Mouse (Mus musculus) c-Kit-positive CD71-negative TER-119-negative erythroid progenitor cells, embryonic 14.5 days (primary cell): ENCODE measurements at regions not wholly inside any gene's neighbourhood (a gene's known extent, or its start where the extent isn't known, plus 50 kb on each side); places are given as distances from the start of the nearest gene placed in this dataset.

Source experiments
- DNase-seq: peaks from one replicate; pipeline ENCODE4 v3.0.0-alpha.2; 2013; ENCODE audit warnings: low read depth

DNA sequence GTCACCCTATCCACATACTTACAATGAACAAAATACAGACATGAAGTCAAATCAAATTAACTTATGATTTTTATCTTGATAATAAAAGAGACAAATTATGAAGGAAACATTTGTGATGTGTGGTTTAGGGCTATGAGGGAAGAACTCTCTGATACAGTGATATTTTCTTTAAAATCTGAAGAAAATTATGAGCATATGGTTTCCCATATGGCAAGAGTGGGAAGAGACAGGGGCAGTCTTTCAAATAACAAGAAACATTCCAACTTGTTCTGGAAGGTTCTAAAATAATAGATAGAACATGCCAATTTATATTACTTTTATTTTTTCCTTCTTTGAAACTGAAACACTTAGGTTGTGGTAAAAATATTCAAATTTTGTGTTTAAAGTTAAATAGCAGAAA, 1585.3 kb upstream of the B3galt2 start:
- DNase-seq: no peak
